Mouse (Mus musculus) thymus, adult 2 months (tissue): ENCODE measurements around the gene Agmat.

ENCODE experiments used
- CTCF ChIP-seq: fragments of 200-500 bp; IDR thresholded peaks from 2 replicates; pipeline ENCODE4 v1.5.1; 2012; ENCODE audit warnings: mild to moderate bottlenecking, control low read depth, low read length, moderate library complexity, borderline replicate concordance; ENCODE audit not compliant: control insufficient read depth, poor library complexity, insufficient read depth; ENCODE audit errors: extremely low read depth
- POLR2A ChIP-seq: fragments of 200-500 bp; IDR thresholded peaks from 2 replicates; pipeline ENCODE4 v1.6.1; 2012; ENCODE audit warnings: mild to moderate bottlenecking, low read length, control low read depth, moderate library complexity; ENCODE audit not compliant: control insufficient read depth, poor library complexity, insufficient read depth; ENCODE audit errors: extremely low read depth

DNA sequence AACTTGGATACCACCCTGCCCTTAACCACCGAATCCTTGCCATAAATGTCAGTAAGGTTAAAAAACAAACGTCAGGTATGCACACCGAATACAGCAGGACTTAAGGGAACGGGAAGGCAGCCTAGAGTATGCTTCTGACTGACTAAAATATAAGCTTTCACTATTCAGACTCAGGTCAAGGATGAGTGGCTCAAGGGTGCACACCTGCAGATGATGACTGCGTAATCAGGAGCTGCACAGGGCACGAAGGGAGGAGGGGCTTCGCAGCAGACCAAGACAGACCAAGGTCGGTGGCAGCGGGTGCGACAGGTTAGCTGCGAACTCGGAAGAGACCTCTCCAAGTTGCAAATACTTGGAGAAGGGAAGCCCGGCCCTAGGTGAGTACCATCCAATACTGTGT is 39.7 kb downstream of the Agmat start:
- TF ChIP-seq POLR2A (no peak), CTCF (no peak)
